Mouse (Mus musculus) E14TG2a.4 (cell line): ENCODE measurements around the gene Spata21.

ENCODE experiments used
- CTCF ChIP-seq: conservative IDR thresholded peaks from 2 replicates; pipeline ENCODE4 v1.5.1; 2014; ENCODE audit warnings: low read length
- NANOG ChIP-seq: IDR thresholded peaks from 2 replicates; pipeline ENCODE4 v1.6.1; 2014; ENCODE audit warnings: borderline replicate concordance, low read length, mixed read lengths
- POU5F1 ChIP-seq: IDR thresholded peaks from 2 replicates; pipeline ENCODE4 v1.6.1; 2014; ENCODE audit warnings: low read length, borderline replicate concordance

GRCm38 (mm10) chr4:141073661-141074060, 14.5 kb upstream of the Spata21 start:
- TF ChIP-seq CTCF: no peak
- TF ChIP-seq POU5F1: no peak
- TF ChIP-seq NANOG: no peak
